ENCODE assay signal across 8 mouse cellular contexts in genomic region chr19:6452030-6452494, GRCm38 (mm10). TPM values are rescaled to one million over a fixed set of nuclear protein-coding genes. Genes with fewer than 3 reads are reported as not detected.
DNase-seq lines count a peak whose midpoint lies in the region; ATAC-seq lines count a peak whose summit lies in the region.

No protein-coding gene starts in this region.

- no peaks in the 10 kb centered on the region for H3K27me3 ChIP-seq in hindbrain, embryonic 15.5 days

- ATAC-seq in hindbrain, embryonic 15.5 days (ENCODE audit: low FRiP score, low read depth) = peak; percentile 70

- peak; percentile 84 for DNase-seq in MN1 (ENCODE audit: low spot score)
- DNase-seq in cerebellum, adult 9-10 months = peak; percentile 89
- peak; percentile 55 to 70 for DNase-seq in frontal cortex, postnatal 25 days (ENCODE audit: low spot score in 2 of 2)
- DNase-seq in layer of hippocampus, postnatal 36 days = peak; percentile 80 to 83
- DNase-seq in lung, postnatal 14 days = peak; percentile 84
- DNase-seq in retina, embryonic 14.5 days (ENCODE audit: low spot score) = peak; percentile 88
- peak; percentile 84 for DNase-seq in thymus, postnatal 4 days

- H3K4me1 ChIP-seq in hindbrain, embryonic 15.5 days (replicated peaks) = peaks cover 67% of the 10 kb centered on the region

- 19% methylated on average over 6 of the region's 6 CpGs for WGBS in hindbrain, embryonic 15.5 days

- H3K9me3 ChIP-seq in hindbrain, embryonic 15.5 days = no peaks in the 10 kb centered on the region

- no peak overlapping the region for H3K9ac ChIP-seq in hindbrain, embryonic 15.5 days

- 0 out of 2 replicates have a peak, but pooled peaks cover 2% of the 10 kb centered on the region for H3K36me3 ChIP-seq in hindbrain, embryonic 15.5 days

- no peak overlapping the region for H3K4me2 ChIP-seq in hindbrain, embryonic 15.5 days

- H3K27ac ChIP-seq in hindbrain, embryonic 15.5 days (replicated peaks) = peak overlapping the region; percentile 75

- no peak overlapping the region for H3K4me3 ChIP-seq in hindbrain, embryonic 15.5 days

RNA-seq across cellular contexts. Expression of gene Nrxn2, which starts 33.5 kb away (rescaled TPM):
- polyA plus RNA-seq in hindbrain, embryonic 15.5 days (2015; fragmentation: Nextera tagmentation; extraction: Ambion mirVana) = 44.3 and 46.6 TPM in 2 replicates
- 100 to 1,000 TPM; 399 to 414 TPM for total RNA-seq in layer of hippocampus, postnatal 36 days (2021)

RNA-seq across cellular contexts. Expression of gene Rasgrp2, which starts 52.9 kb away (rescaled TPM):
- 140 and 148 TPM in 2 replicates for polyA plus RNA-seq in hindbrain, embryonic 15.5 days (2015; fragmentation: Nextera tagmentation; extraction: Ambion mirVana)
- 10 to 100 TPM; 23.8 to 34.5 TPM for total RNA-seq in layer of hippocampus, postnatal 36 days (2021)
